Mouse (Mus musculus) monocyte, adult 2 months (primary cell): ENCODE results near the gene Ythdf1.

Experiments used
- DNase-seq, 2 experiments: peaks; one replicate each; pipeline ENCODE4 v3.0.0; 2022; ENCODE audit warnings: low spot score in 2 of 2, low read depth in 1 of 2

The Ythdf1 gene

GRCm38 (mm10) chr2:180915886-180916433 lies 4.8 kb downstream of the Ythdf1 start:
- DNase-seq: no peak

GRCm38 (mm10) chr2:180910928-180911327 lies 9.8 kb downstream of the Ythdf1 start:
- DNase-seq: no peak

- DNase-seq: no peak
Measured at GRCm38 (mm10) chr2:180905556-180906221, 15.1 kb downstream of the Ythdf1 start.

GRCm38 (mm10) chr2:180904435-180905208 lies 16.1 kb downstream of the Ythdf1 start:
- no peak for DNase-seq

GRCm38 (mm10) chr2:180902086-180902485 lies 18.7 kb downstream of the Ythdf1 start:
- no peak for DNase-seq

GRCm38 (mm10) chr2:180897857-180898256 lies 22.9 kb downstream of the Ythdf1 start:
- no peak for DNase-seq

GRCm38 (mm10) chr2:180896819-180897625 lies 23.7 kb downstream of the Ythdf1 start:
- no peak for DNase-seq

- no peak for DNase-seq
Measured at GRCm38 (mm10) chr2:180895837-180896525, 24.8 kb downstream of the Ythdf1 start.

- DNase-seq: no peak
Measured at GRCm38 (mm10) chr2:180895321-180895720, 25.4 kb downstream of the Ythdf1 start.

- DNase-seq: peak; percentile 11 to 18
Measured at GRCm38 (mm10) chr2:180894734-180895133, 26.0 kb downstream of the Ythdf1 start.

GRCm38 (mm10) chr2:180894029-180894623 lies 26.6 kb downstream of the Ythdf1 start:
- DNase-seq: no peak

- DNase-seq: no peak
Measured at GRCm38 (mm10) chr2:180893537-180894028, 27.2 kb downstream of the Ythdf1 start.

- DNase-seq: no peak
Measured at GRCm38 (mm10) chr2:180892841-180893521, 27.8 kb downstream of the Ythdf1 start.

- no peak for DNase-seq
Measured at GRCm38 (mm10) chr2:180891835-180892323, 28.9 kb downstream of the Ythdf1 start.

GRCm38 (mm10) chr2:180891075-180891834 lies 29.5 kb downstream of the Ythdf1 start:
- DNase-seq: no peak

GRCm38 (mm10) chr2:180890422-180891074 lies 30.2 kb downstream of the Ythdf1 start:
- no peak for DNase-seq

- DNase-seq: no peak
Measured at GRCm38 (mm10) chr2:180889921-180890280, 30.8 kb downstream of the Ythdf1 start.

- no peak for DNase-seq
Measured at GRCm38 (mm10) chr2:180889271-180889920, 31.4 kb downstream of the Ythdf1 start.
